Mouse (Mus musculus) midbrain, embryonic 13.5 days (tissue): ENCODE measurements at regions not wholly inside any gene's neighbourhood (a gene's known extent, or its start where the extent isn't known, plus 50 kb on each side); places are given as distances from the start of the nearest gene placed in this dataset.
A peak's percentile ranks its signal among the peaks of the same experiment; 100 is the strongest.
"Not testable (repeated sequence)": the region's sequence is repeated elsewhere in the genome, so short reads cannot be mapped to it uniquely, and the experiment has no call there.

Source experiments
- ATAC-seq: fragments of 200-750 bp; cut with Nextera tagmentation; 2 replicates; pipeline ENCODE4 v1.8.0; 2017; ENCODE audit warnings: mild to moderate bottlenecking, moderate TSS enrichment, moderate library complexity
- H3K27ac ChIP-seq: fragments of 300-500 bp; sonication (generic); 2 replicates; pipeline ENCODE4 v1.5.1; 2015; ENCODE audit warnings: inconsistent platforms, mild to moderate bottlenecking, moderate library complexity
- H3K27me3 ChIP-seq: fragments of 300-500 bp; sonication (generic); 2 replicates; pipeline ENCODE4 v1.6.1; 2015; ENCODE audit warnings: mild to moderate bottlenecking, inconsistent platforms
- H3K36me3 ChIP-seq: fragments of 300-500 bp; sonication (generic); 2 replicates; pipeline ENCODE4 v1.6.1; 2015; ENCODE audit warnings: mild to moderate bottlenecking, inconsistent platforms
- H3K4me1 ChIP-seq: fragments of 300-500 bp; sonication (generic); replicated peaks from 2 replicates; pipeline ENCODE4 v1.6.1; 2015; ENCODE audit warnings: inconsistent platforms
- H3K4me2 ChIP-seq: fragments of 300-500 bp; sonication (generic); replicated peaks from 2 replicates; pipeline ENCODE4 v1.6.1; 2015; ENCODE audit warnings: moderate library complexity, mild to moderate bottlenecking, inconsistent platforms
- H3K4me3 ChIP-seq: fragments of 300-500 bp; sonication (generic); replicated peaks from 2 replicates; pipeline ENCODE4 v1.5.1; 2015; ENCODE audit warnings: mild to moderate bottlenecking, inconsistent platforms
- H3K9ac ChIP-seq: fragments of 300-500 bp; sonication (generic); replicated peaks from 2 replicates; pipeline ENCODE4 v1.6.1; 2015; ENCODE audit warnings: mild to moderate bottlenecking, inconsistent platforms
- H3K9me3 ChIP-seq: fragments of 300-500 bp; sonication (generic); 2 replicates; pipeline ENCODE4 v1.6.1; 2016; ENCODE audit warnings: mild to moderate bottlenecking, inconsistent platforms
- WGBS: fragments of 180-500 bp; shearing (Covaris S2); methylation state at CpG from one replicate; pipeline ENCODE4 v1.1.7; 2015; 5-methylcytosine and 5-hydroxymethylcytosine counted together

GRCm38 (mm10) chr10:38366776-38367175 is 454.8 kb downstream of the Rfpl4b start:
- Histone ChIP-seq H3K4me1 (no peaks in the 10 kb centered on the region), H3K4me3 (no peak overlapping the region), H3K9ac (no peak overlapping the region), H3K27ac (no peak overlapping the region), H3K27me3 (no peaks in the 10 kb centered on the region), H3K36me3 (no peaks in the 10 kb centered on the region), H3K4me2 (no peak overlapping the region), H3K9me3 (no peaks in the 10 kb centered on the region)
- WGBS, result 88% methylated on average over 2 of the region's 2 CpGs
- no peak for ATAC-seq

DNA sequence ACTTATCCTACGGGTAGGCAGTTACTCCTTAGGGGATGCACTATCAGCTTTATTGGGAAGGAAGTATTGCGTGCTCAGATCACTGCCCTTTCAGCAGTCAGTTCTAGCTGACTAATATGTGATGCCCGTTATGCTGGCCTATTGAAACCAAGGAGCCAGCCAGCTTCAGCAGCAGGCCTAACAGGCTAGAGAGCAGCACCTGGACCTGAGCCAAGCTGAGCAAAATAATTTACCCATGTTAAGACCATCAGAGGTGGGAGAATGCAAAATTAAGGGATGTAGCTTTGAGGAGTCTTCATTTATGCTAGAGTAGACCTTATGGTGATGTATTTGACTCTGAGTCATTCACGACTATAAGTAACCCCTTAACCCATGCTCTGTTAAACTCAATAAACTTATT is 456.7 kb downstream of the Rfpl4b start:
- no peaks in the 10 kb centered on the region for H3K27me3 ChIP-seq
- 87% methylated on average over 4 of the region's 4 CpGs for WGBS
- no peak overlapping the region for H3K4me2 ChIP-seq
- H3K9ac ChIP-seq, result no peak overlapping the region
- no peaks in the 10 kb centered on the region for H3K9me3 ChIP-seq
- no peaks in the 10 kb centered on the region for H3K36me3 ChIP-seq
- no peak overlapping the region for H3K4me3 ChIP-seq
- H3K27ac ChIP-seq, result no peak overlapping the region
- ATAC-seq, result no peak
- H3K4me1 ChIP-seq, result no peaks in the 10 kb centered on the region

- H3K36me3 ChIP-seq, result no peaks in the 10 kb centered on the region
- no peaks in the 10 kb centered on the region for H3K9me3 ChIP-seq
- peak; percentile 76; the same call in 1 of the 2 replicates for ATAC-seq
- no peak overlapping the region for H3K9ac ChIP-seq
- H3K27ac ChIP-seq, result no peak overlapping the region
- H3K4me1 ChIP-seq, result no peaks in the 10 kb centered on the region
- WGBS, result 78% methylated on average over 1 of the region's 1 CpGs
- no peaks in the 10 kb centered on the region for H3K27me3 ChIP-seq
- no peak overlapping the region for H3K4me3 ChIP-seq
- H3K4me2 ChIP-seq, result no peak overlapping the region
Observed at GRCm38 (mm10) chr10:38357539-38358232, 463.9 kb downstream of the Rfpl4b start.

DNA sequence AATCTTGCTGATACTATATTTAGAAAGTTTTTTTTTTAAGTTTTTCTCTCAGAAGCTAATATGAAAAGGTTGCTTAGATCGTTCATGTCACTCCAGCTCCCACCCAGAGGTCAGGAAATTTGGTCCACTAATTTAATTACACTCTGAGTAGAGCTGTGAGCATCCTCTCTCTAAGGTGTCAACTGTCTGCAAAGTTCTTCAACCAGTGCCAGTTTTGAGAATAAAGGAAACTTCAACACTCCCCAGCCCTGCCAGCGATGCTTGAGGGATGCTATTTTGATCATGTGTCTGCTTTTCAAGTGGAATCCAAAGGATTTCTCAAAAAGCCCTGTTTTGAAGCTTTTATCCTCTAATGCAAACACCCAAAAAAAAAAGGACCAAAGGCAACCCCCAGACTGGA is 467.6 kb downstream of the Rfpl4b start:
- no peak for ATAC-seq
- H3K27ac ChIP-seq, result no peak overlapping the region

DNA sequence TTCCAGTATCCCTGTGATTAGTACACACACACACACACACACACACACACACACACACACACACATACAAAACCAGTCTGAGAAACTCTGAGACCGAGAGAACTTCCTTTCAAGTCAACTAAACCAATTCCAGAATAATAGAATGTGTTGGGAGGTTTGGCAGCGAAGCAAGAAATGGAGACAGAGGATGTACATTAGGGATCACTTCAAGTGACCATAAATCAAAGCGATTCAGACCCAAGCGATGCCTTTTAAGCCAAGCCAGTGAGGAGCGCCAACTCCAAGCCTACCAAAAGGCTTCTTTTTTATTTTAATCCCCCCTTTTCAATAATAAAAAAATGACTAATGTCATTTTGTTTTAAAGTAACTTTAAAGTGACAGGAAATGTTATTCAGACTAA is 468.1 kb downstream of the Rfpl4b start:
- ATAC-seq, result no peak
- Histone ChIP-seq H3K4me3 (no peak overlapping the region), H3K4me2 (no peak overlapping the region), H3K9me3 (no peaks in the 10 kb centered on the region), H3K27ac (no peak overlapping the region), H3K4me1 (no peaks in the 10 kb centered on the region), H3K36me3 (no peaks in the 10 kb centered on the region), H3K27me3 (no peaks in the 10 kb centered on the region), H3K9ac (no peak overlapping the region)
- WGBS, result 74% methylated on average over 5 of the region's 5 CpGs

More for the DNA sequence above, 467.6 kb downstream of the Rfpl4b start:
- Histone ChIP-seq H3K4me3 (no peak overlapping the region), H3K9me3 (no peaks in the 10 kb centered on the region), H3K9ac (no peak overlapping the region), H3K4me1 (no peaks in the 10 kb centered on the region), H3K36me3 (no peaks in the 10 kb centered on the region), H3K4me2 (no peak overlapping the region), H3K27me3 (no peaks in the 10 kb centered on the region)
- WGBS, result 43% methylated on average over 2 of the region's 2 CpGs

DNA sequence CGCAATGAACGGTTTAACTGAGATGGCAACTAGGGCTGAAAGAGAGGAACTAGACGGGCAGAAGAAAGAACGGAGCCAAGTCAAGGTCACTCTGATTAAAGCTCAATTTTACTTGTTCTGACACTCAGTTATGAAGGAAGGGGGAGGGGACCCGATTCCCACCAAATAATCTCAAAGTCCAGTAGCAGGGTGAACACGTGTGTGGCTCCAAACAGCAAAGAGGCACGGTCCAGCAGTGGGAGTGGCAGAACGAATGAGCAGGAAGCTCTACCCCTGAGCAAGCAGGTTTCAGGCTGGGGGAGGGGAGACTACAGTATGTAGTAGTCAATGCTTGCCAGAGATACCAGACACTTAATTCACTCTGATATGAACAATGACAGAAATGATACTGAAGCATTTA is 474.6 kb downstream of the Rfpl4b start:
- WGBS, result 75% methylated on average over 8 of the region's 8 CpGs
- not testable (repeated sequence) for H3K9ac ChIP-seq

GRCm38 (mm10) chr10:38340406-38341175 is 481.0 kb downstream of the Rfpl4b start:
- no peak for ATAC-seq
- Histone ChIP-seq H3K27me3 (no peaks in the 10 kb centered on the region), H3K36me3 (no peaks in the 10 kb centered on the region), H3K9ac (no peak overlapping the region), H3K4me2 (no peak overlapping the region), H3K4me3 (no peak overlapping the region), H3K4me1 (no peaks in the 10 kb centered on the region), H3K27ac (no peak overlapping the region), H3K9me3 (no peaks in the 10 kb centered on the region)
- WGBS, result 67% methylated on average over 1 of the region's 1 CpGs

More for the DNA sequence above, 474.6 kb downstream of the Rfpl4b start:
- not testable (repeated sequence) for H3K4me3 ChIP-seq, H3K4me1 ChIP-seq, H3K36me3 ChIP-seq, H3K27ac ChIP-seq, H3K4me2 ChIP-seq, H3K27me3 ChIP-seq, ATAC-seq, H3K9me3 ChIP-seq

DNA sequence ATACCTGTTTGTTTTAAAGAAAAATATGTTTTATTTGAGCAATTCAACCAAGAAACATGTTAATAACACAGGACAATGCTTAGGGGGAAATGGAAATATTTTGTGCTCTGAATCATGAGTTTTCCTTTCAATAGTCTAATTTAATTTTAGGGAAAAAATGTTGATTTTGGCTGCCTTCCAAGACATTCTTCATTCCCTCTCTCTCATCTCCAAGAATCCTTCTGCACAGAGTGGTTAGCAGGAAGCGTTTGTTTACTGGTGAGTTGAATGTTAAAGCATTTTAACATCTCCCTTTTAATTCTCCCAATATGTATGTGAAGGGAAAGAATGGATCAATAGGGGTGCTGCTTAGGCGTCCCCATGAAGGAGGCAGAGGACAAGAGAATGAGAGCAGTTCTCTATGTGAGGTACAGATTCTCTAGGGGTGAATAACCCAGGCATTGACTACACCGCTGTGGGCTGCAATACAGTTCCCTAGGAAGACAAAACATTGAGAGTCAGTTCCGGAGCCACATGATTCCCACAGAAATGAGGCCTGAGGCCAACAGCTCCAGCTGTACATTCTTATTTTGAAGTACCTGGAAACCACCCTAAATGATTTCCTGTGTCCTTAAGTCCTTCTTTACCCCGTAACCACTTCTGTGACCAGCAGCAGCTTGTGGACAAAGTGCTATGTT is 512.7 kb downstream of the Rfpl4b start:
- no peak overlapping the region for H3K27ac ChIP-seq
- H3K4me3 ChIP-seq, result no peak overlapping the region
- no peak for ATAC-seq
- H3K4me1 ChIP-seq, result 0 out of 2 replicates have a peak, but pooled peaks cover 8% of the 10 kb centered on the region
- no peaks in the 10 kb centered on the region for H3K27me3 ChIP-seq
- no peak overlapping the region for H3K4me2 ChIP-seq
- no peaks in the 10 kb centered on the region for H3K36me3 ChIP-seq
- 50% methylated on average over 5 of the region's 5 CpGs for WGBS
- no peaks in the 10 kb centered on the region for H3K9me3 ChIP-seq
- no peak overlapping the region for H3K9ac ChIP-seq

DNA sequence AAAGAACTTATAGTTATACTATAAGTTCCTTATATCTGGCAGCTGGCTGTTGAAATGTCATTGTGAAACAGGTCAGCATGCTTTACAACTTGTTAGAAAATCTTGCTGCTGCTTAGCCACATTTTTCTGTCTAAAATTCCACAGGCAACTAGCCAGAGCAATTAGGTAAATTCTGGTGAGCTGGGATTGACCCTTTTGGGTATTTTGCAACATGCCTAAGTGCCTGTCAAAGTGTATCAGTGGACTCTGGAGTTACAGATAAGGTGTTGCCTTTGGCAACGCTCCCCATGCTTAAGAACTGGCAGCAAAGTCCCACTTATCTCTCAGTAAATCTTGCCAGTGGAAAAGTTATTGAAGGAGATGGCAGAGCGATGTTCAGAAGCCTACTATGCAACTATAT is 525.9 kb downstream of the Rfpl4b start:
- Histone ChIP-seq H3K9me3 (no peaks in the 10 kb centered on the region), H3K27ac (no peak overlapping the region), H3K27me3 (no peaks in the 10 kb centered on the region), H3K36me3 (no peaks in the 10 kb centered on the region), H3K4me2 (no peak overlapping the region), H3K9ac (no peak overlapping the region), H3K4me1 (no peaks in the 10 kb centered on the region), H3K4me3 (no peak overlapping the region)
- ATAC-seq, result no peak
- WGBS, result 85% methylated on average over 2 of the region's 2 CpGs

GRCm38 (mm10) chr10:38288689-38289283 is 532.8 kb downstream of the Rfpl4b start:
- no peaks in the 10 kb centered on the region for H3K4me1 ChIP-seq
- WGBS, result 77% methylated on average over 6 of the region's 6 CpGs
- no peaks in the 10 kb centered on the region for H3K36me3 ChIP-seq
- no peak overlapping the region for H3K9ac ChIP-seq
- no peak overlapping the region for H3K27ac ChIP-seq
- H3K27me3 ChIP-seq, result no peaks in the 10 kb centered on the region
- ATAC-seq, result no peak
- H3K9me3 ChIP-seq, result no peaks in the 10 kb centered on the region
- H3K4me2 ChIP-seq, result no peak overlapping the region
- H3K4me3 ChIP-seq, result no peak overlapping the region

DNA sequence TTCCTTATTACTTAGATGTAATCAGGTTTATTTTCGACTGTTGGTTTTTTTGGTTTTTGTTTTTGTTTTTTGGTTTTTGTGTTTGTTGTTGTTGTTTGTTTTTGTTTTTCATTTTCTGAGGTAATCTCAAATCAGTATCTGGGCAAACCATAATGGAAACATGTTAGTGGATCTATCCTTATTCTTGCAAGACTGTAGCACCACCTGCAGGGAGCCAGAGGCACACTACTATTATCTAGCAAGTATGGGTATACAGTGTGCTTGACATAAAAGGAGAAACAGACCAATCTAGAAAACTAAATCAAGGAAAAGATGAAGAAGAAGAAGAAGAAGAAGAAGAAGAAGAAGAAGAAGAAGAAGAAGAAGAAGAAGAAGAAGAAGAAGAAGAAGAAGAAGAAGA is 552.4 kb downstream of the Rfpl4b start:
- no peak overlapping the region for H3K4me2 ChIP-seq
- H3K9ac ChIP-seq, result no peak overlapping the region
- H3K27me3 ChIP-seq, result no peaks in the 10 kb centered on the region
- H3K9me3 ChIP-seq, result no peaks in the 10 kb centered on the region
- no peak overlapping the region for H3K4me3 ChIP-seq
- no peaks in the 10 kb centered on the region for H3K36me3 ChIP-seq
- H3K4me1 ChIP-seq, result no peaks in the 10 kb centered on the region
- ATAC-seq, result no peak
- H3K27ac ChIP-seq, result no peak overlapping the region
- 90% methylated on average over 1 of the region's 1 CpGs for whole genome bisulfite sequencing

DNA sequence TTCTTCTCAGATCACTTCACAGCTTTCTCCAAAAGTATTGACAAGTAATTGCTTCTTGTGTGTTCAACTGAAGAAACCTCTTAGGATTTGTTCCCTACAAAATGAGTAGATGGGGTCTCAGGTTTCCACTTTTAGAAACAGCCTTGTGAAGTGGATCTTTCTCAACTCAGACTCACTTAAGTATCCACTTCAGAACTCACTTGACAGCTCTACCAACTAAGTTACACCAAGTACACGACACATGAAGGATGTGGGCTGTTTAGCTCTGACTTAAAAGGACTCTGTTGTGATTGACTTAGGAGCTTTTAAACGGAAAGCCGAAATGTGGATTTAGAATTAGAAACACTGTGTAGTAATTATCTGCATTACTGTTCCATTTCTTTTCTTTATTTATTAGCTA is 556.0 kb downstream of the Rfpl4b start:
- WGBS, result 81% methylated on average over 3 of the region's 3 CpGs
- no peaks in the 10 kb centered on the region for H3K27me3 ChIP-seq
- H3K9me3 ChIP-seq, result no peaks in the 10 kb centered on the region
- H3K36me3 ChIP-seq, result no peaks in the 10 kb centered on the region
- ATAC-seq, result no peak
- H3K9ac ChIP-seq, result no peak overlapping the region
- H3K4me1 ChIP-seq, result no peaks in the 10 kb centered on the region
- no peak overlapping the region for H3K4me2 ChIP-seq
- no peak overlapping the region for H3K27ac ChIP-seq
- H3K4me3 ChIP-seq, result no peak overlapping the region
